Mouse (Mus musculus): Measurements from ENCODE around the gene Ust.

Gene Ust

DNA sequence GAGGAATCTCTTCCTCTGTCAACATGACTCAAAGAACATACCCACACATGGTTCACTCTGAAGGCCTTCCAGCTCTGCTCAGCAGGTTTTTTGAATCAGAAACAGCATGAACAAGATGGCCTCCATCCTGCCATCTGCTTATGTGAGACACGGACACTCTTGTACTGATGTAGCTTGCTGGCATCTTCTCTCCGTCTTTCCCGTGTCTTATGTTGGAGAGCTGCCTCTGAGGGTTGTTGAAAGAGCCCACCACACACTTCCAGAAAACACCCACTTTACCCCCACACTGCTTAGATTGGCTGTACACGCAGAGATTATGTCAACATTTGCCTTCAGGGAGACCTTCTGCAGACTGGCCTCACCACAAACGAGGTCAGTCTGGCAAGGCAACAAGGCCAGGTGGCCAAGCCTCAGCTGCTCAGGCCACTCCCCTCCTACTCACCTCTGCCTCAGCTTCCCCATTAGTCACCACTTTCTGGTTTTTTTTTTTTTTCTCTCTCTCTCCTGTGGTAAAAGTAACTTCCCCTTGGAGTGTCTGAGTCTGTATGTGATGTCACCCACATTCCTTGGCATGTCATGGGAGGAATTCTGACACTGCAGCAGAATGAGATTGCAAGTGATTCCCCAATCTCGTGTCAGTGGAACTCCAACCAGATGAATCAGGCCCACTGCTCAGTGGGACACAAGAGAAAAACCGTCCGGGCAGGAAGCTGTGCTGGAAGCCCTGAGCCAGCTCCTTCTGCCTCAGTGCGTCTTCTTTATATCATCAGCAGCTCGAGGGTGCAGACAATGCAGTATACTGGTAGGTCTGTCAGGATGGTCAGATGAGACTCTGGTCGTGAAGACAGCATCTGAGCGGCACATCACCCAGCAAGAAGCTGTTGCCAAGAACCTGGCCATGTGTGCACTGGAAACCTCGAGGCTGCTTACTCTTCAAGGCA lies 19.4 kb downstream of the Ust start:
- DNase-seq, result peak; percentile 79 to 80

DNA sequence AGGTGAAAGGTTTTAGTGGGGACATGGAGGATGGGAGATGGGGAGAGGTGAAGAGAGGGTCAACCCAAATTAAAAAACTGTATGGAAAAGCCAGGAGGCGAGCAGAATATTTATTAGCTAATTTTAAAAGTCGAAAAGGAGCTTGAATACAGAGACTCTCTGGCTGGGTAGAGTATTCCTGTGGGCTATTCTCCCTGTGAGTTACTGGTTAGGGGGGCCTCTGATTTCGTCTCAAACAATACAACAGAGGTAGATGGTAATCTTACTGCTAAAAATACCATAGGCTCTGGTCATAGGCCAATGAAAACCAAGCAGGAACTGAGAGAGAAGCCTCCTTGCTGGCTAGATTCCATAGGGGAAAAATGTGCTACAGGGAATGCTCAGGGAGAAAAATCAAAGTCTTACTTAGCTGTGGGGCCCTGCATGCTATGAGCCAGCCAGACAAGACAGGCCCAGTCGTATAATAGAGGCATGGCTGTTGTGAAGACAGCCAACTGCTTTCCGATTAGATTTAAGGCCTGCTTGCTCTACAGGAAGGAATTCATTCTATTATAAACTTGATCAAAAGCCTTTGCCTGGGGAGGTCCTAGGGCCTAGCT lies 23.0 kb downstream of the Ust start:
- no peak for DNase-seq

DNA sequence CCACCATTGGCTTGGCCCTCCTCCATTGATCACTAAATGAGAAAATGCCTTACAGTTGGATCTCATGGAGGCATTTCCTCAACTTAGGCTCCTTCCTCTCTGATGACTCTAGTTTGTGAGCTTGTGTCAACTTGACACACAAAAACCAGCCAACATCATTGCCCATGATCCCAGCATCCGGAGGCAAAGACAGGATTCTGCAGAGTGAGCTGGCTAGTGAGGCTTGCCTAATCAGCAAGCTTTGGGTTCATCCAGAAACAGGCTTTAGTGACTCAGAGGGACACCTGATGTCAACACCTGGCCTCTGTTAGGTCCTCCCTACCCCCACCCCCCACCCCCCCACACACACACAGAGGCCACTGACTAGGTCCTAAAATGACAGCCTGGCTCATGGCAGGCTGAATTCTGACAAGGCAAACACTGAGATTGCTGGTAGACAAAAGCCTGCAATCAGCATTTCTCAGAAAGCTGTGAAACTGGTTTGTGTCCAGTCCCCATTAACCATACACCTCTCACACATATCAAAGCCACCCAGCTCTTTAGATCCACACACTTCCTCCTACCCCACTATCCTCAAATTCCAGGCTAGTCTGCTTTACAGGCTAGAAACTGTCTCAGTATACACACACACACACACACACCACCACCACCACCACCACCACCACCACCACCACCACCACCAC lies 26.6 kb downstream of the Ust start:
- DNase-seq, result no peak

DNA sequence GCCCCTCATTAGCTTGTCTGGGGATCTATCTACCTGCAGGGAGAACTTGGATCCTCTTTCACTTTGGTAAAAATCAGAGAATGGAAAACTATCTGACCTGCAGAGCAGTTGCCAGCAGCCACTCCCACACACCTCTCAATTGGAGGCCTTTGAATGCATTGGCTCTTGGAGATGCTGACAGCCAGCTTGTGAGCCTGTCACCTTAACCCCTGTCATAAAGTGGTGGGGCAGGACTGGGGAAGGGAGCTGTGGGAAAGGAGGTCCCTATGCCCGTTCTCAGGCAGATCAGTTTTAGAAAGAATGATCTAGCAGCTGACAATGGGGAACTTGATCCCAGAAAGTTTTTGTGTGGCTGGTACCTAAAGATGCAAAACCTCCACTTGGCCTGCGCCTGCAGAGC lies 31.2 kb downstream of the Ust start:
- DNase-seq, result no peak

DNA sequence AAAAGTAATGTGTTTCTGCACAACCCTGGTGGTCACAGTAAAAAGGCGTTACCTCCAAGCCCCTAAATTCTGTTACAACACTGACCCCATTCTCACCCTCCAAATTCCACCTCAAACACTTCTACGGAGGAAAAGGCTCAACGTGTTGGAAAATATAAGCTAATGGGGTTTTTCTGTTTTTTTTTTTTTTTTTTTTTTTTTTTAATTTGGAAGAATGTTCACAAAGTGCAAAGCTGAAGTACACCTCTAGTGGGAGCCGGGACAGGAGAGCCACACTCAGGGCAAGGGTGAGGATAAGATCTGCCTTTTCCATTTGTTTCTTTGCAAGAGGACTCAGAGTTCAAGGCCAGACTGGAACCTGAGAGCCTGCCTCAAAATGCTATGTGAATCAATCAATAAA lies 34.1 kb downstream of the Ust start:
- DNase-seq, result no peak

DNA sequence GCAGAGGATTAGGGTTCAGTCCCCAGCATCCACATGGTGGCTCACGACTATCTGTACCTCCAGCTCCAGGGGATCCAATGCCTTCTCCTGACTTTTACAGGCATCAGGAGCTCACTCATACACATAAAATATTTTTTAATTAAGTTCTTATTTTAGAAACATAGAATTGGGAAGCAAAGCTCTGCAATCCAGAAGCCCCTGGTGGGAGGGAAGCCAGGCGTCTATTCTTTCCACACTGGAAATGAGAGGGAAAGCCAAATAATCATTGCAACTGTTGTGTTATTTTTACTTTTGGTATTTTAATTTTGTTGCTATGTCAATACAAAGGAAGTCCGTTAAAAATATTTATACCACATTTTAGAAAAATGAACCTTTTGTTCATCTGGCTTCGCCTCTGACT lies 35.8 kb downstream of the Ust start:
- DNase-seq, result no peak

DNA sequence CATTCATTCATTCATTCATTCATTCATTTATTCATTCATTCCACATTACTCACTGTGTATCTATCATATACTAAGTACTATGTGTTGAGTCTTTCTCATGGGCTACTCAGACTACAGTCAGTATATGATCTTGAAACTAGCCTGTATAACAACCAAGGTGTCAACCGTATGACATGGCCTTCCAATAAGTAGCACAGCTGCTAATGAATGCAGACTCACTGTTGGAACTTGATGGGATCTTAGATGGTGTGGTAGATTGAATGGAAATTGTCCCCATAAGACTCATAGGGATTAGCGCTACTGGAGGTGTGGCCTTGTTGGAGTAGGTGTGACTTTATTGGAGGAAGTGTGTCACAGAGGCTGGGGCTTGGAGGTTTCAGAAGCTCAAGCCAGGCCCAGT lies 38.8 kb downstream of the Ust start:
- DNase-seq, result no peak

DNA sequence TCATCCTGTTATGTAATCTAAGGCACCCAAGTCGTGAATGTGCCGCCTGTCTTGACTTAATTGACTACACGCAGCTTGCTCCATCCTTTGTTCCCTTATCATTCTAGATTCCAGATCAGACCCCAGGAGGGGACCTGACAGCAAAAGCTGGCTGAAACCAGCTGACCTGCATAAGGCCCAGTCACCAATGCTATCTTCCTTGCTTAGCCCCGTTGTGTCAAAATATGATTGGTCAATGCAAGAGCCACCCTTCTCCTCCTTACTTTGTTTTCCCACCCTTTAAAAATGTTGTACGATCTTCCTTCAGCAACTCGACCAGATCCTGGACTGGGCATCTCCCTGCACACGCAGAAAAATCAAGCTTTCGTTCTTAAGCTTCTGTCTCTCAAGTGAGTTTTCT lies 40.7 kb downstream of the Ust start:
- DNase-seq, result no peak

DNA sequence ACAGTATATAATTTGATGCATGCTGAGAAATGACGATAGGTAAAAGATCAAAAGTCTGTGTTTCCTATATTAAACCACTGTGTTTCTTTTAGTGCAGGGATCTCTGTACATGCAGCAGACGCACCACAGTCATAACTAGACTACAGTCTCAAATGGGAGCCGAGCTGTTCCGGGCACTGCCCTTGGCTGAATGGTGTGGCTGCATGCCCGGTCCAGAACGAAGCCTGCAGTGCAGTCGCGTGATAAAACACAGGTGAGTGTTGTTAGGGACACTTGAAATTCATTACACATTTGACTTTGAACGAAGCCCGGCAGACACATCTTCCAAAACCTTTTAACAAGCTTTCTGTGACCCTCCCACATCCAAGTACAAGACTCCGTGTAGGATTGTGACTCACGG lies 46.6 kb downstream of the Ust start:
- DNase-seq, result peak; percentile 71 to 77

DNA sequence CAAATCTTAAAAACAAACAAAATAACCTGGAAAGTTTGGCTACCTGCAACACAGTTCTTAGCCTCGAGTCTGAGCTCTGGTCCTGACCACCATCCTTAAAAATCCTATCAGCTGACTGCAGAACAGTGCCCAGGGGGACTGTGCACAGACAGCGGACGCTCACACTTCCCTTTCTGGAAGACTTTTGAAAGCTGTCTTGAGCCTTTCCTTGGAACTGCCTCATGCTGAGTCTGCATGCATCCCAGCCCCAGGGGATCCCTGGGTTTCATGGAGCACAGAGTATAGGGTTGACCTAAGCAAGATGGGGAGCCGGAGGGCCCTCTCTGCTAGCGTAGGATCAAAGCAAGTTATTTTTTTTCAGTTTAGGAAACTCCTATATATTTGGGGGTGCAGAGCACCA lies 47.6 kb downstream of the Ust start:
- DNase-seq, result no peak

DNA sequence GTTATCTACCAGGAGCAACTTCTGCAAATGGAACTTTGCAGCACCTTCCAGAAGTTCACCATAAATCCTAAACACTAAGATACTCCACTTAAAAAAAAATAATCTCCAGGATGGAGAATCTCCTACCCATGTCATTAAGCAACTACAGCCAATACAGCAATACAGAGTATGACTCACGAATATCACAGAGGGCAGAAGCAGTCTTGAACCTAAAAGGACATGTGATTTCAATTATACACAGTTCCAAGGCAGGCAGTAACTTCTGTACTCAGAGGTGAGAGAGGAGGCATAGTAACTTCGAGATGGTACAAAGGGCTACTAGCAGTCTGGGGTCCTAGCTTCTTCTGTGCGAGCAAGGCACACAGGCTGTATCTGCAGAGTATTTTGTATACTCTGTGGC lies 49.1 kb downstream of the Ust start:
- DNase-seq, result no peak

DNA sequence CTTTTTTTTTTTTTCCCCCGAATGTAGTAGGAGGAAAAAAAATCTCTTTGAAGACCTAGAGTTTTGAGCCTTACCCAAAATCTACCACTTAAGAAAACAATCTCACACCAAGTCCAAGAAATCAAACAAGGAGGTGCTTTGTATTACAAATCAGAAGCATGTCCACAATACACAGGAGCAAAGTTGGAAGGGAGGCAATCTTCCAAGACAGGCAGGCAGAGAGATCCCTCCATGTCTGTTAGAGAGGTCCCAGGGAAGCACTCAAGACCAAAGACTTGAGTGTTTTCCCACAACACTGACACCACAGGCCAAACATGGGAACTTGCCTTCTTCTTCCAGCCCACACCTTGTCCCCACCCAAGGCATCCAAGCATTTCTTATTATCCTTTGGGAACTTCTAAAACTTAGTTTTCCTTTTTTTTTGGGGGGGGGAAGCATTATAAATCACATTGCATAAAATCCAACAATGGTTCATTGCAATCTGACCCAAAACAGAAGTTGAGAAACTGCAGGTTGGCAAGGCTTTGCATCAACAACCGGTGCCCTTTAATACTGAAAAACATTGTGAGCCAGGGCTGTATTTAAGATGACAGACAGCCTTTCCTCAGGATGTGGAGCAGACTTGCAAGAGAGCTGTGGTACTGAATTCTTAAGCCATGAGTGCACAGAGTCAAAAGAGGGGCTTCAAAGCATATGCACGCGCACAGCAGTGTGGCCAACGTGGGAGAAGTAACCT lies 49.8 kb downstream of the Ust start:
- DNase-seq, result no peak

DNA sequence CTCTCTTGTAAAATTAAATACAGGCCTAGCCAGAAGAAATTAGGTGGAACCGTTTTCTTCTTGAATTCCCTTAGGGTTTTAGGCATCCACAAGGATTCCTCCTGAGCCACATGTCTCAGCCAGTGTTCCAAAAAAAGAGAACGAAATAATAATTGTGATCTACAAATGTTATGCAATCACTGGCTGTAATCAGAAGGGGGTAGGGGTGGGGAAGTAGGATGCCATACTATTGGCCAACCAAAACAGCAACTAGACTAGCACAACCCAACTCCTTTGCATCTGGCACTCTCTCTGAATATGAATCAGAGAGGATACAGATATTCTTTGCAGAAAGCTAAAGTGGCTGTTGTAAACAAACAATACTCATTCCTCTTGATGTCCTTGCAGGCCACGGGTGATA lies 52.7 kb downstream of the Ust start:
- no peak for DNase-seq

DNA sequence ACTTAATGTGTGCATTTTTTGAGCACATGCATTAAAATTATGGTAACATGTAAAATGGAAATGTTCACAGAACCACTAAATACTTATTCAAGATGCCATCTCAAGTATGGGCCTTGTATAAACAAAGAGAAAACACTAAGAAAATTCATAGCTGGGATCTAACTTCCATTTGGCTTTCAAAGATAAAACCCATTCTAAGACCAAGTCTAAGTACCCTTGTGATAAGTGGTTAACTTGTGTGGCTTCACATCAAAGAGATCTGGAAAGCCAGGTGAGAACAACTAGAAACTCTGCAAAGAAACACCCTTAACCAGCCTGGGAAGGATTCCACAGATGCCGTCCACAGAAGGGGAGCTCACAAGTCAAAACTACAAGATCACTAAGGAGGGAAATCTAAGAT lies 53.4 kb downstream of the Ust start:
- no peak for DNase-seq

DNA sequence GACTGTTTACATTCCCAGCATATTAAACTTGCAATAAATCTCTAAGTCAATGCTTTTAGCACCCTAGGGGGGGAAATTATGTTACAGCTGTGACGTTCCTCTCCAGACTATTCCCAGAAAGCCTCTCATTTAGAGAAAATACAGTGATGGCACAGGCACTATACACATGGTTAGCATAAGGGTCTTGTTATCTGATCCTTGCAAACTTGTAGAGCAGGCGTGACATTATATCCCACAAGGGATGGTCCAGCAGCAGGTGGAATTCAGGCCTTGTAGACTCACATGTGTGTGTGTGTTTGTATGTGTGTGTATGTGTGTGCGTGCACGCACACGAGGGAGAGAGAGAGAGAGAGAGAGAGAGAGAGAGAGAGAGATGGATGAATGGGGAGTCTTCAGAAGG lies 57.3 kb downstream of the Ust start:
- no peak for DNase-seq

DNA sequence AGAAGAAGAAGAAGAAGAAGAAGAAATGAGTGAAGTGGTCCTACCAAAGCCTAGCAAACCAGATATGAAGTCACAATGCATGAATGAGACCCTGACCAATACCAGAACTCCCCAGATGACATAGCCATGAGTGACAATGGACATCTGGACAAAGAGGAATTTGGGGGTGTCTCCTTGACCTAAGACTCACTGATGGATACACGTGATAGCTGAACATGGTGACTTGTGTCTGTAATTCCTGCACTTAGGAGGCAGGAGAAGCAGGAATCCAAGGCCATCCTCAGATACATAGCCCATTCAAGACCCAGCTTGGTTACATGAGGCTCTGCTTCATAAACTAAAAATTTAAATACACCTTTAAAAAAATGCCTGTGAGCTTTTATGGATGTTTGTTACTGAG lies 63.9 kb downstream of the Ust start:
- no peak for DNase-seq

DNA sequence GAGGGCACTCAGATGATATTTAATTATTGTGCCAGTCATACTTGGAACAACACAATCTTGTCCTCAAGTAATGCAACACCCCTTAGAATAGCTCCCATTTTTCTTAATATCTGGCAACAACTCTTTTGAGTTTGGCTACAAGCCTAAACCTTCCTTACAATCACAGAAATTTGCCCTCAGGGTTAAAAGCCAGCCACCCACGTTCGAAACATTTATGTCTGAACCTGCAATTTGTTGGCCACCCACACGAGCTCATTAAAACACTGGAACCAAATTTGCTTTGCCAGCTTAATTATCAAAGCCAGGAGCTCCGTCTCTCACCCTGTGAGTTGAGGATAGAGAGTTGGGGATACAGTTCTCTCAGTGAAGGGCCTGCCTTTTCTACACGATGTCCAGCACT lies 70.9 kb downstream of the Ust start:
- peak in 1 of 2 experiments; percentile 29 for DNase-seq

DNA sequence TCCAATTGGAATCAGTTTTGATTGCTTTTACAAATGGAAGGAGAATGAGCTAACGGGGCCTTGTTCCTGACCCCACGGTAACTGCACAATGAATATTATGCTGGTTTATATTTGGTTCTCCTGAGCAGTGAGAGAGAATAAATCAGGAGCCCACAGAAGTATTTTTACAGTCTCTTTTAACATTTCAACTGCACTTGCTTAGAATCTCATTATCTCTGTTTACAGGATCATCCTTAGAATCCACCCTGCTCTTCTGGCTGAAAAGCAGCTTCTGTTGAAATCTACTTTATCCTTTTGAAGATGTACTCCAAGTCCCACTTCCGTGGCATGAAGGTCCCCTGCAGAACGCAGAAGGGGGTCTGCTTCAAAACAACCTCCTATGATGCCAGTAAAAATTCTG lies 71.7 kb downstream of the Ust start:
- DNase-seq, result no peak

DNA sequence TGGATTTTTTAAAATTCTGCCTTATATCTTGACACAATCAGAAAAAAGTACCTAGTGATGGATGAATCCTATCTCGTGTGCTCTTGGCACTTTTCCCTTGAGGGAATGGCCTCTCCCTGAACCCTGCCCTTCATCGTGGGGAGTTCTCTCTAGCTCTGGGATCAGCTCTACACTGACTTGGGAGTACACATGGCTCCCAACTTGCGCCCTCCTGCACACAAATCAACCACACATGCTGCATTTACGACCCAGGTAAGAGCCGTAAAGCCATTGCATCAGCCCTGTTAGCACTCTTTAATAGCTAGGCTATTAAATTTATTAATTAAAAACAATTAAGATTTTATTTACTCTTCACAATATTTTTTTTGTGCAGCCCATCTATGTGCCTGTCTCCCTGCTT lies 74.6 kb downstream of the Ust start:
- DNase-seq, result no peak

DNA sequence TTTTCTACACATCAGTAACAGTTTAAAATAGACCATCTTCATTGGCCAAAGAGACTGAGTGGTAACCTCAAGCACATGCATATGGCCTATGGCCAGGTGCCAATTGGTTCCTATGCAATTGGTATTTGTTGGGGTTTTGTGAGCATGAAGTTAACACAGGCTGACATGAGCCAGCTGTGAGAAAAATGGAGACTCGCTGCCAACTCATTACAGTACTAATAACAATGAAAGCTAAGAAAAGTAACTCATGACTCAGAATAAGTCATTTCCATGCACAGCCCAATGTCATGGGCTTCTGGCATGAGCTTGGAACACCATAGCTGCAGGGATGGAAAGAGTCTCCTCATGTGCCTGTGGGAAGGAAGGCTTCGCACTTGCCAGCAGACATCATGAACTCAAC lies 86.8 kb downstream of the Ust start:
- peak; percentile 36 for DNase-seq

DNA sequence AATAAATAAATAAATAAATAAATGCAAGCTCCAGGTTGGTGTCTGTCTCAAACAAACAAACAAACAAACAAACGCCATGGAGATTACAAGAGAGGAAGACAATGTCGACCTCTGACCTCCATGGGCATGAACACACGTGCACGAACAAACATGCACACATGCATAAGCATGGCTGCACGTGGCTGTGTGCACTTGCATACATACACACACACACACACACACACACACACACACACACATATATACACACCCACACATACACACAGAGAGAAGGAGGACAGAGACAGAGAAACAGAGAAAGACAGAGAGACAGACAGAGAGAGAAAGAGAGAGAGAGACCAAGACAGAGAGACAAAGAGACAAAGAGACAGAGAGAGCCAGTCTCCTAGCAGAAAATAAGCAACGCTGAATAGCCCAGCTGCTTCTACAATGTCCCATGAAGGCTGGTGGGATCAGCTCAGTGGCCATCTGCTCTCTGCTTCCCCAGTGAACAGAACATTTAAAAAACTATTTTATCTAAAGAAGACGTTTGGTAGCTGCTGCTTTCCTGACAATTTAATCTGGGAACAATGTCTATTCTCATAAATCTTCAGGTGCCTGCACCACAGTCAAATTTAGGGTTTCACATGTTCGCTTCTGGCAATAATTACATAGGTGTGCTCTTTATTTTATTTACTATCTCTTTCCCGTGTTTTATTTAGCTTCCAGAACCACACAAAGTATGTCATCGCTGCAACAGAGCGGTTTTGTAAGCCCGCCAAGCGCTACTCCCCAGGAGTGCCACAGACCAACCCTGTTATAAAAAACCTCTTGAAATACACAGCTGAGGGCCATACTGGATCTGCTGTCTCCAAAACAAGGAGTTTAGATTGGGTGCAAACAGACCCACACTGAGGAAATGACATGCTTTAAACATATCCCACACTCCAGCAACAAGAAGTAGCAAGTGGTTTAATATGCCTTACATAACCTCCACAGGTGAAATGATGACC lies 89.5 kb downstream of the Ust start:
- peak; percentile 79 to 80 for DNase-seq
